Mouse (Mus musculus): ENCODE results near the gene Rbpj.

- TF ChIP-seq CTCF (IDR thresholded peaks at IDR 0.05; ENCODE audit: insufficient read depth, low read depth, low read length): no peak
- TF ChIP-seq POLR2A (IDR thresholded peaks at IDR 0.05; ENCODE audit: insufficient read depth, low read depth, low read length): no peak
These were observed 87.3 kb downstream of the Rbpj start for GRCm38 (mm10) chr5:53553281-53553680.

Data from olfactory bulb, adult 2 months (tissue).